ENCODE assay signal across 9 mouse cellular contexts in genomic region chr3:96340611-96341312, GRCm38 (mm10). TPM values are rescaled to one million over a fixed set of nuclear protein-coding genes. Genes with fewer than 3 reads are reported as not detected.
DNase-seq lines count a peak whose midpoint lies in the region; ATAC-seq lines count a peak whose summit lies in the region.
"Had no signal": no experiment of that assay in that cellular context is flagged by ENCODE, and none has a peak within 500 bp of the region (broad histone marks: within the 10 kb centered on the region; RNA-seq: fewer than 3 reads in every experiment).

No protein-coding gene starts in this region.

- H3K4me1 ChIP-seq in hindbrain, embryonic 10.5 days (replicated peaks): 0 out of 2 replicates have a peak, but pooled peaks cover 3% of the 10 kb centered on the region
- no peaks in the 10 kb centered on the region for H3K4me1 ChIP-seq in hindbrain, embryonic 16.5 days (ENCODE audit: control insufficient read depth, insufficient read depth, low read depth, low read length)
- H3K4me1 ChIP-seq in liver, embryonic 15.5 days (replicated peaks): no peaks in the 10 kb centered on the region

- no peaks in the 10 kb centered on the region for H3K36me3 ChIP-seq in hindbrain, embryonic 10.5 days
- H3K36me3 ChIP-seq in hindbrain, embryonic 16.5 days (ENCODE audit: control insufficient read depth, insufficient read depth, low read length): no peaks in the 10 kb centered on the region
- H3K36me3 ChIP-seq in liver, embryonic 15.5 days (replicated peaks): no peaks in the 10 kb centered on the region

- no peak for ATAC-seq in hindbrain, embryonic 16.5 days
- peak; percentile 11 for ATAC-seq in CD4-positive, CD25-positive, alpha-beta regulatory T cell, adult 4 months
- peak; percentile 51; the same call in 1 of the 2 replicates for ATAC-seq in liver, embryonic 15.5 days (ENCODE audit: insufficient read depth)
- no peak for ATAC-seq in erythroblast, adult 5-6 weeks (replicated peaks; ENCODE audit: low FRiP score, poor library complexity, severe bottlenecking)

- H3K27me3 ChIP-seq in hindbrain, embryonic 10.5 days (ENCODE audit: insufficient read depth, poor library complexity, severe bottlenecking): peaks cover 95% of the 10 kb centered on the region
- H3K27me3 ChIP-seq in hindbrain, embryonic 16.5 days (replicated peaks; ENCODE audit: control insufficient read depth, insufficient read depth, low read length): peaks cover 63% of the 10 kb centered on the region
- H3K27me3 ChIP-seq in liver, embryonic 15.5 days: peaks cover 87% of the 10 kb centered on the region

- H3K9ac ChIP-seq in hindbrain, embryonic 16.5 days (ENCODE audit: low read depth, low read length): no peak overlapping the region
- no peak overlapping the region for H3K9ac ChIP-seq in liver, embryonic 15.5 days

- H3K9me3 ChIP-seq in hindbrain, embryonic 10.5 days: no peaks in the 10 kb centered on the region
- H3K9me3 ChIP-seq in hindbrain, embryonic 16.5 days (ENCODE audit: control insufficient read depth, low read length): peaks cover 2% of the 10 kb centered on the region; the same call in 1 of the 2 replicates
- H3K9me3 ChIP-seq in liver, embryonic 15.5 days (replicated peaks): no peaks in the 10 kb centered on the region

- H3K4me3 ChIP-seq in hindbrain, embryonic 10.5 days: peak overlapping the region; percentile 24; the same call in 1 of the 2 replicates
- no peak overlapping the region for H3K4me3 ChIP-seq in hindbrain, embryonic 16.5 days (ENCODE audit: low read length)
- no peak overlapping the region for H3K4me3 ChIP-seq in liver, embryonic 15.5 days (replicated peaks)

- DNase-seq in hindbrain, embryonic 10.5 days (ENCODE audit: low spot score): peak; percentile 51
- peak; percentile 78 for DNase-seq in embryo, embryonic 9.5 days (ENCODE audit: extremely low spot score)
- DNase-seq in urinary bladder, postnatal 36 days (ENCODE audit: low spot score in 2 of 2): no peak
- DNase-seq in layer of hippocampus, postnatal 25 days (ENCODE audit: extremely low spot score in 1 of 2, low spot score in 1 of 2): no peak

- no peak overlapping the region for H3K4me2 ChIP-seq in hindbrain, embryonic 16.5 days (ENCODE audit: low read length)
- peak overlapping the region; percentile 30 for H3K4me2 ChIP-seq in liver, embryonic 15.5 days

- WGBS in hindbrain, embryonic 10.5 days: 4% methylated on average over 24 of the region's 24 CpGs
- WGBS in hindbrain, embryonic 16.5 days: 5% methylated on average over 24 of the region's 24 CpGs
- WGBS in liver, embryonic 15.5 days (ENCODE audit: insufficient replicate concordance): 2% methylated on average over 24 of the region's 24 CpGs

- H3K27ac ChIP-seq in hindbrain, embryonic 10.5 days: no peak overlapping the region
- H3K27ac ChIP-seq in hindbrain, embryonic 16.5 days (ENCODE audit: low read depth, low read length): no peak overlapping the region
- H3K27ac ChIP-seq in liver, embryonic 15.5 days (replicated peaks): no peak overlapping the region
- H3K27ac ChIP-seq: macrophage had no signal

RNA-seq across cellular contexts. Expression of gene Fcgr1, which starts 47.0 kb away (rescaled TPM):
- 1.7 and 1.9 TPM in 2 replicates for polyA plus RNA-seq in hindbrain, embryonic 10.5 days (2016; fragmentation: Nextera tagmentation; extraction: Ambion mirVana)
- 1.7 and 2.3 TPM in 2 replicates for polyA plus RNA-seq in hindbrain, embryonic 16.5 days (2015; fragmentation: Nextera tagmentation; extraction: Ambion mirVana)
- polyA plus RNA-seq in CD4-positive, CD25-positive, alpha-beta regulatory T cell, adult 4 months (2017; shearing (Covaris generic)): under 1 TPM in 1 of 2 experiments, not detected in 1; 0.46 TPM
- polyA plus RNA-seq in liver, embryonic 15.5 days (2015; fragmentation: Nextera tagmentation; extraction: Ambion mirVana): 4.4 and 4.7 TPM in 2 replicates
- total RNA-seq in erythroblast, adult 5-6 weeks (2015; ENCODE audit: low replicate concordance): 9.0 and 10.8 TPM in 2 replicates
- 4.0 and 4.5 TPM in 2 replicates for total RNA-seq in erythroblast, adult 5-6 weeks (2017; ENCODE audit: low replicate concordance)
- 1 to 10 TPM; 2.9 to 3.3 TPM for total RNA-seq in layer of hippocampus, postnatal 25 days (2021)

Comparison
In these comparisons a context has a peak if more than half of its experiments do, and no peak if none do; other contexts are left out.
1. DNase-seq: peak in hindbrain, embryonic 10.5 days (single experiment) and embryo, embryonic 9.5 days (single experiment); none in urinary bladder, postnatal 36 days (0 of 2) and layer of hippocampus, postnatal 25 days (0 of 2).
2. ATAC-seq: peak in CD4-positive, CD25-positive, alpha-beta regulatory T cell, adult 4 months (single experiment) and liver, embryonic 15.5 days (single experiment); none in hindbrain, embryonic 16.5 days (single experiment) and erythroblast, adult 5-6 weeks (single experiment).